Mouse (Mus musculus) lung, postnatal 10 days (tissue): Measurements from ENCODE around the gene Stam2.

Source experiments
- DNase-seq: peaks from one replicate; pipeline ENCODE4 v3.0.0; 2021

The Stam2 gene

GRCm38 (mm10) chr2:52647255-52647998, 94.7 kb downstream of the Stam2 start:
- no peak for DNase-seq

DNA sequence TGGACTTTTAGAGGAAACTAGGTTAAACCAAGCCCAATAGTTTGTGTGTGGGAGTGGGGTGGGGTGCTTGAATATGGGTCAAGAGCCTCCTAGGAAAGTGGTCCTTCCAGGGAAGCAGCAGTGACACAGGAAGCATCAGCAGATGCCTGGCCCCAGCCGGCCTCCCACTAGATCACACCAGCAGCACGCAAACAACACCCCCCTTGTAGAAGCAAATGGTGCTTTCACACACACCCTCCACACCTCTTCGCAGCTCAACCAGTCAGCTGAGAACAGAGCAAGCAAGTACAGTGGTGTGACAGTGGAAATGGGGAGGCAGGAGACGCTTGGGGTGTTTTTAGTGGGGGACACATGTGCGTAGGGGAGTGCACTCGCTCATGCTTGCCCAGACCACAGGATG, 98.4 kb downstream of the Stam2 start:
- no peak for DNase-seq
